Mouse (Mus musculus) brain, embryonic 18.5 days (tissue): ENCODE data around the gene Ggcx.

Experiments
- DNase-seq: peaks from one replicate; pipeline ENCODE4 v3.0.0-alpha.2; 2012; ENCODE audit warnings: low read depth, low spot score

Ggcx gene

GRCm38 (mm10) chr6:72387816-72388215, 26.3 kb upstream of the Ggcx start:
- DNase-seq, result no peak

- no peak for DNase-seq
These were observed 25.8 kb upstream of the Ggcx start for GRCm38 (mm10) chr6:72388266-72388665.

DNA sequence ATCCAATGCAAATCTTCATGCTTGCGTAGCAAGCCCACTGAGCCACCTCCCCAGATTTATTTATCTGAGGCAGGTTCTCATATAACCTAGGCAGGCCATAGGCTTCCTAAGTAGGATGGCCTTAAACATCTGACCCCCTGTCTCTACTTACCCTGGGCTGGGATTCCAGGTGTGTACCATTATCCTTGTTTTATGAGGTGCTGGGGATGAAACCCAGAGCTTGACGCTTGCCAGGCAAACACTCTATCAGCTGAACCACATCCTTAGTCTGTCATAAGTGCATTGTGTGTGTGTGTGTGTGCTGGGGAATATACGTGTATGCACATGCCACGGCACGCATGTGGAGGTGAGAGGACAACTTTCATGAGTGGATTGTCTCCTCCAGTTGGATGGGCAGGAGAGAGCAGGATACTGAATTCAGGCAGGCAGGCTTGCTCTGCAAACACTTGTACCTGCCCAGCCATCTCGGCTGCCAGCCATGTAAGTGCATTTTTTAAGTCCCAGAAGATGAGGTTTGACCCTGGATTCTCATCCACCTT, 25.2 kb upstream of the Ggcx start:
- DNase-seq, result no peak

- no peak for DNase-seq
These were observed 24.6 kb upstream of the Ggcx start for GRCm38 (mm10) chr6:72389471-72389940.

DNA sequence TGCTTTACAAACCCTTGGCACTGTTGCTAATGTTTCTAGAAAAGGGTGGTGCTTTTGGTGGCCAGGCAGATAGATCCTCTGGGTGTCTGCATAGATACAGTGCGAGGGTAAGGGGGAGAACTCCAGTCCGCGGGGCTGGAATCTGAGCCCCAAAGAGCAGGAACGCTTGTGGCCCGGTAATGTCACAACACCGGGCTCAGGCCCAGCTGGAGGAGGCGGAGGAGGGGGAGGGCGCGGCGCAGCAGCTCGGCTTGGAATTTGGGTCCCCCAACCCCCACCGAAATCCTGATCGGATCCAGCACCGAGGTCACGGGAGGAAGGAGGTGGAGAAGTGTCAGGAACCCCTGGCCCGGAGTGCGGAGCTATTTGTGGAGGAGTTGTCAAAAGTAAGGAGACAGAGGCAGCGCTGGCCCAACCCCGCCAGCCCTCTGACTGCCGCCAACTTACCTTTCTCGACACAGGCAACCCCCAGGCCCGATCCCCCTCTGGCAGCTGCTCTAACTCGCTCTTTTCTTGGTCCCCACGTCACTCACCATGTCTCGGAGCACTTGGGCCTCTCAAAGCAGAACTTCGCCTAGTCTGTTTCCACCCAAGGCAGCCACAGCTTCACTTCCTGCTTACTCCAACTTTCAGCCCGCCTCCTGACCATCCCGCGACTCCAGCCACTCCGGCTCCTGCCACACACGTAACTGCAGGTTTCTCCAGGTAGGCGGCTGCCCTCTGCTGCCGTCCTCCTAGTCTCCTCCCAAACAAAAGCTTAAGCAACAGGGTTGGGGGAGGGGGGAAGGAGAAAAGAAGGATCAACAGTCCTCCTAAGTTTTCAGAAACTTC, 24.0 kb upstream of the Ggcx start, which contains the start of gene Vamp8:
Gene Vamp8, minus strand, starts transcription at position 763 of the 831 bp plus-strand sequence.
- DNase-seq, result no peak

DNA sequence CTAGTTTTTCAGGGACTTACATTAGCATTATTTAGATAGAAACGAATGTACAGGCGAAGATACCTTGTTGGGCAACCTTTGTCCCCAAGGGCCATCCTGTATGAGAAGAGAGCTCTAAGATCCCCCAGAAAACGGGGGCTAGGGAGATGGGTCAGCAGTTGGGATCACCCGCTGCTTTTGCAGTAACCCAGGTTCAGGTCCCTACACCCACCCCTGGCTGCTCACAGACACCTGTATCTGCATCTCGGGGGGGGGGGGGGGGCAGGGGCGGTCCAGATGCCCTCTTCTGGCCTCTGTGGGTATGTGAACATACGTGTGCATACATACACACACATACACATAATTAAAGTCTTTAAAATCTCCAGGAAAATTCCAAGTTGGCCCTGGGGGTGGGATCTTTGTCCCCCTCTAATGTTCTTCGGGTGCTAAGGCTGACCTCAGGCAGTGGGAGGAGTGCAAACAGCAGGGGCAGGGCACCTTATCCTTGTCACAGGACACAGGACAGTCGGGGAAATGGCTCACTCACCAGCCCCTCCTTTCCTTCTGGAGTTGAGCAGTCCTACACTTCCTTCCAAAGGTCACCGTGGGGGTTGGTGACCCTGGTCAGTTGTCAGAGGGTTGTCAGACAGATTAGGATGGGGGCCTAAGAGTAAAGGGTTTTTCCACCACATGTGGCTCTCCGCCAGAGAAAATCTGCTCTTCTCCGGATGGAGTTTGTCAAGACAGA, 23.1 kb upstream of the Ggcx start:
- no peak for DNase-seq

- DNase-seq, result no peak
These were observed 21.8 kb upstream of the Ggcx start for GRCm38 (mm10) chr6:72392341-72392740.

DNA sequence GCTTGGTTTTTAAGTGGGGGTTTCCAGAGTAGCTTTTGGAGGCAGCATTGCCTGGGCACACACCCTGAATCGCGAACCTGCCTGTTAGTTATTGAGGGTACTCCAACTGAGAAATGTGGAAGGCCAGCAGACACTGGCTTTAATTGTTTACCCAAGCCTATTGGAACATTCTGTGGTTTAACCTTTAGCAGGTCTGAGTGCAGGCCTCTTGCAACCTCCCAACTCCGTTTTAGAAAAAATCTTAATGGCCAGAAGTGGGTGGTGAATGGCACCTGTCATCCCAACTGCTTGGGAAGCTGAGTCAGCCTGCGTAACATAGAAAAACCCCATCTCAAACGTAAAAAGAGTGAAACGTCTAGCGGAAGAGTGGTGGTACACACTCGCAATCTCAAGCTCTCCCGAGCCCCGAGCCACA, 17.3 kb upstream of the Ggcx start:
- DNase-seq, result no peak

- no peak for DNase-seq
These were observed 14.1 kb upstream of the Ggcx start for GRCm38 (mm10) chr6:72399967-72400366.

GRCm38 (mm10) chr6:72401875-72402274, 12.2 kb upstream of the Ggcx start:
- DNase-seq, result no peak

- DNase-seq, result no peak
These were observed 8.8 kb upstream of the Ggcx start for GRCm38 (mm10) chr6:72405356-72405755.

- DNase-seq, result no peak
These were observed 7.0 kb upstream of the Ggcx start for GRCm38 (mm10) chr6:72407119-72407518.

DNA sequence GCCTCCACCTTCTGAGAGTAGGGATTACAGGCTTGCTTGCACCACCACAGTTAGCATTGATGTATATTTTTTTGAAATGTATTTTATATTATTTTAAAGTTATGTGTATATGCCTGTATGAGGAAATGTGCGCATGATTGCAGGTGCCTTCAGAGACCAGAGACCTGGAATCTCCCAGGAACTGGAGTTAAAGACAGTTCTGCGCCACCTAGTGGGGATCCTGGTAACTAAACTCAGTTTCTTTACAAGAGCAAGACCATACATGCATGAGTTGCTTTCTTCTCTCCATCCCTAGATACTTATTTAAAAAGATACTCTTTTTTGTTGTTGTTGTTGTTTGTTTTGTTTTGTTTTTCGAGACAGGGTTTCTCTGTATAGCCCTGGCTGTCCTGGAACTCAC, 4.5 kb upstream of the Ggcx start:
- no peak for DNase-seq

DNA sequence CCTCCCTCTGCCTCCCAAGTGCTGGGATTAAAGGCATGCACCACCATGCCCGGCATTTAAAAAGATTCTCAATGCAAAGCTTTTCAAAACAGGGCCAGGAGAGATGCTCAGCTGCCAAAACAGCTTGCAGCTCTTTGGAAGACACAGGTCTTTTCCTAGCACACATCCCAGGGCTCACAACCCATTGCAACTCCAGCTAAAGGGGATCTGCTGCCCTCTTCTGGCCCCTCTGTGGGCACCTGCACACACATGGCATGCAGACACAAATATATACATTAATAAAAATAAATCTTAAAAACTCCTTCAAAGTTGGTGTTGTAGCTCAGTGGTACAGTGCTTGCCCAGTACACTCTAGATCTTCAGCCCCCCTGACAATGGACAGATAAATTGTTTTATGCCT, 4.1 kb upstream of the Ggcx start:
- DNase-seq, result no peak

- DNase-seq, result no peak
These were observed 3.6 kb upstream of the Ggcx start for GRCm38 (mm10) chr6:72410518-72410917.

DNA sequence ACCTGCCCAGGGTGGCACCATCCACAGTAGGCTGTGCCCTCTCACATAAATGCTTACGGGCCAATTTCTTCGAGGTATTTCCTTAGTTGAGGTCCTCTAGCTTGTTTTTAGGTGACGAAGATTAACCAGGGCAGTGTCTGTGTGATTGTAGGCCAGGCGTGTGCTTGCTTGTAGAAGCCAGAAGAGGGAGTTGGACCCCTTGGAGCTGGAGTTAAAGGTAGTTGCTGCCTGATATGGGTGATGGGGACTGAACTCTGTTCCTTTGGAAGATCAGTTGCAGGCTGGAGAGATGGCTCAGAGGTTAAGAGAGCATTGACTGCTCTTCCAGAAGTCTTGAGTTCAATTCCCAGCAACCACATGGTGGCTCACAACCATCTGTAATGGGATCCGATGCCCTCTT, 1.1 kb downstream of the Ggcx start:
- no peak for DNase-seq

GRCm38 (mm10) chr6:72415964-72416772, 2.1 kb downstream of the Ggcx start:
- no peak for DNase-seq

- no peak for DNase-seq
These were observed 4.2 kb downstream of the Ggcx start for GRCm38 (mm10) chr6:72418279-72418678.

GRCm38 (mm10) chr6:72419806-72420205, 5.7 kb downstream of the Ggcx start:
- DNase-seq, result no peak

- no peak for DNase-seq
These were observed 6.8 kb downstream of the Ggcx start for GRCm38 (mm10) chr6:72420901-72421300.

DNA sequence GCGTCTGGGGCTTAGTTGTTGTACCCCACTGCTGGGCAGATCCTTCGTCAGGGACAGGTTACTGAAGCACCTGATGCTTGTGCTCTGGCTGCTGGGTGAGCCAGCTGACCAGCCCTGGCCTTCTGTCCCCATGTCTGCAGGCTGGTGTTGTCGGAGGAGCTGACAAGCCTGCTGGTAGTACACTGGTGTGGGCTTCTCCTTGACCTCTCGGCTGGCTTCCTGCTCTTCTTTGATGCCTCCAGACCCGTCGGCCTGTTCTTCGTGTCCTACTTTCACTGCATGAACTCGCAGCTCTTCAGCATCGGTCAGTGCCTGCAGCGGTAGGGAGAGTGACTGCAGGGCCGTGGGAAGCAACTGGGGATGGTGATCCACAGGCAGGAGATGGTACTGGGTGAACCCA, 11.5 kb downstream of the Ggcx start:
- DNase-seq, result no peak

GRCm38 (mm10) chr6:72428036-72428435, 13.9 kb downstream of the Ggcx start:
- DNase-seq, result no peak
